Mouse (Mus musculus): ENCODE measurements around the gene Dnttip1.
"Not testable (repeated sequence)": the region's sequence is repeated elsewhere in the genome, so short reads cannot be mapped to it uniquely, and the experiment has no call there.

Dnttip1 gene

DNA sequence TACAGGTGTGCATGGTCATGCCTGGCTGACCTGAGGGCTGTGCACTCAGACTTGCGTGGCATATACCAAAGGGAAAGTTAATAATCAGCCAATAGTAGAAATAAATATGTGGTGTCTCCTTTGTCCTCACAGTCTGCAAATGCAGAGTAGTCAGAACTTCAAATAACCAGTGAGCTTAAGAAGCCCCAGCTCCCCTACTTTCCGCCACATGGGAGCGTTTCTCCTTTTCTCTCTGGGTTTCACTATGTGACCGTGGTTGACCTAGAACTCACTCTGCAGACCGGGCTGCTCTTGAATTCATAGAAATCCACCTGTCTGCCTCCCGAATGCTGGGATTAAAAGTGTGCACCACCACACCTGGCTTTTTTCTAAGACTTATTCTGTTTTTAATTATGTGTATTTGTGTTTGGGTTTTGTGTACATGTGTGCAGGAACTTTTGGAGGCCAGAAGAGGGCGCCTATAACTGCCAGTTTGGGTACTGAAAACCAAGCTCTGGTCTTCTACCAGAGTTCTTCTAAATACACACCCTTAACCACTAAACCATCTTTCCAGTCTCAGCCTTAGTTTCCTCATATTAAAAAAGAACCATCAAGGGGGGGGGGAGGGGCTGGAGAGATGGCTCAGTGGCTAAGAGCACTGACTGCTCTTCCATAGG lies 38.3 kb downstream of the Dnttip1 start:
- no peak for DNase-seq

DNA sequence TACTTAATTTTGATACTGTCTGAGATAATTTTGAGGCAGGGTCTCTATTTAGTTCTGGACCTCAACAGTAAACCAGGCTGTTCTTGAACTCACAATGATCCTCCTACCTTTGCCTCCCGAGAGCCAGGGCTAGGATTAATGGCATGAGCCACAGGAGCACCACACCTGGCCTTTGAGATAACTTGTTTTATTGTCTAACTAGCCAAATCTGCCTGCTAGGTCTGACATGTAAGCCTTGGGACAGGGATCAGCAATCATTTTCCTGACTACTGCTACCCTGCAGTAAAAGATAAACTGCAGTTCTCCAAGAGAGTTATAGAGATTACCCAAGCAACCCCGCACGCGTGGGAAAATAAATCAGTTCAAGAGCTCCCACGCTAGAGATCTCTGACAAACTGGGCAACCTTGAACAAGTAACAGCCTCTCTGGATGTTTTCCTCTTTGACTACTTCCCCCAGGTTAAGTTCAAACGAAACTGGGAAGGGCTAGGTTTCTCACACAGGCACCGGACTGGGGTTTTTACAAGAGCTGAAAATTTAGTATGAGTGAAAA lies 39.2 kb downstream of the Dnttip1 start:
- DNase-seq = no peak

DNA sequence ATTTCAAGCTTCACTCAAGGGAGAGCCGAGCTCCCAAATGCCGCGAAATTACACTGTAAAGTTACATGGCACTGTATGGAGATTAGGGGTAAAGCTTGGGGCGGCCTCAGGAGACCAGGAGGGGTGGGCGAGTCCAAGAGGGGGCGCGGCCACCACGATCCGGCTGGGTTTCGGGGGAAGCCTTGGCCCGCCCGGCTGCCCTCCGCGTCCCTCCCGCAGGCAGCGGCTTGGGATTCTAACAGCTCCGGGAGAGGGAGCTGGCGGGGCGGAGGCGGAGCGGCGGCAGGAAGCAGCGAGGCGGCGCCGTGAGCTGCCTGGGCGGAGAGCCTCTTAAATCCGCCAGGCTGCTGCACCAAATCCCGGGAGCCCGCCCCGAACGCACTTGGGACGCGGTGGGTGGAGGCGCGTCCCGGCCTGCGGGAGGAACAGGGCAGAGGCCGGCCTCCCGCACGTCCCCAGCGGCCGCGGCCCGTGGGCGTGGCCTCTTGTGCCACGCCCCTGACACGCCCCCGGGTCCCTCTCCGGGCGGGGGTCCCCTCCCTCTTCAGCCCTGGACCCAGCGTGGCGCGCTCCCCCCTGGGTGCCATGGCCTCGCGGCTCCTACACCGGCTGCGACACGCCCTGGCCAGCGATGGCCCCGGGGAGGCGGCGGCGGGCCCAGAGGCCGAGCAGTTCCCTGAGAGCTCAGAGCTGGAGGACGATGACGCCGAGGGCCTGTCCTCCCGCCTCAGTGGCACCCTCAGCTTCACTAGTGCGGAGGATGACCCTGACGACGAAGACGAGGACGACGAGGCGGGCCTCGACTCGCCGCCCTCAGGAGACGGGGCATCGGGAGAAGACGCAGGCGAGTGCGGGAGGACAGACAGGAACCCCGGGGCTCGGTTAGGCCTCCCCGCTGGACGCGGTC lies 40.0 kb downstream of the Dnttip1 start, which contains the start of gene Snx21:
Gene Snx21 (plus strand): TSS at position 343 of the 907 bp plus-strand sequence.
- peak; percentile 94 for DNase-seq

DNA sequence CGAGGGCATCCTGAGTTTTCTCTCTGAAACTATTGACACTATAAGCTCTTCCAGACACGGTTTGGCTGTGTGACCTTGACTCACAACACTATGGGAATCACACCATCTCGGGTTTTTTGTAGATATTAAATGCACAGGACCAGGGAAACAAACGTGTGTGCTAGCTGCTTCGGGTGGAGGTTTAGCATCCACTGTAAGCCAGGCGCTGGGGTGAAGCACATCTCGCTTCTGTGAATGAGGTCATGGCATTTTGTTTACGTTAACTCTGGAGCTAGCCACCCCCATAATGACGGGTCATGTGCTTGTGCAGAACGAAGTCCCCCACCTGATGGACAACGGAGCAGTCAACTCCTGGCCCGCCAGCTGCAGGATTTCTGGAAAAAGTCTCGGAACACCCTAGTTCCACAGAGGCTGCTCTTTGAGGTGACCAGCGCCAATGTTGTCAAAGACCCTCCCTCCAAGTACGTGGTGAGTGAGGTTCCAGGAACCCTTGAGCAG lies 40.7 kb downstream of the Dnttip1 start:
- peak; percentile 29 for DNase-seq

DNA sequence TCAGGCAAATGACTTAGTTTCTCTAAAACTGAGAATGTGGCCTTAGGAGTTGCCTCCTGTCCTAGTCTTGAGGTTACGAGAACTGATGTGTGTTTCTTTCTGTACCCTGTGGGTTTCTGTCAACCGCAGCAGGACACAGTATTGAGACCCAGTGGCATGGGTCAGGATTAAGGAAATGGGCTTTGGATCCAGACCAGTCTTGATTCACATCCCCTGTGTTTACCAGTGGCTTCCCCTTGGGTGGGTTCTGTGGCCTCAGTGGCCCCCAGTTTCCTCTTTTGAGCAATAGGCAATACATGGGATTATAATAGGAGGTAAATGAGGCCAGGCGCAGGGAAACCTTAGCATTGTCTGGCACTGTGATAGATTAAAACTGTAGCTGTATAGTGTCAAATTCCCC lies 41.2 kb downstream of the Dnttip1 start:
- no peak for DNase-seq

DNA sequence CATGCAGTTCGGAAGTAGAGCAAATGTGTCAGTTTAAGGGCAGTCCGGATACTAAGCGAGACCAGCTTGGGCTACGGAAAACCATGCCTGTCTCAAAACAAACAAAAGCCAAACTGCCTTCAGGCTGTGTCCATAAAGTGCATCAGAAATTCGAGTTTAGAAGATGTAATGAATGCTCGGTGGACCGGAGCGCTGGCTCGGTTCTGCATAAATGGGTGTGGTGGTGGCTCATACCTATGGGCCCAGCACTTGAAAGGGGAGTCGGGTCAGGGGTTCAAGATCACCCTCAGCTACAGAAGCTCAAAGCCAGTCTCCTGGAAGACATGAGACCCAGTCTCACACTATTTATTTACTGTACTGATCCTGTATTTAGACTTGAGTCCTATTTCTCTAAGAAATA lies 42.0 kb downstream of the Dnttip1 start:
- no peak for DNase-seq

DNA sequence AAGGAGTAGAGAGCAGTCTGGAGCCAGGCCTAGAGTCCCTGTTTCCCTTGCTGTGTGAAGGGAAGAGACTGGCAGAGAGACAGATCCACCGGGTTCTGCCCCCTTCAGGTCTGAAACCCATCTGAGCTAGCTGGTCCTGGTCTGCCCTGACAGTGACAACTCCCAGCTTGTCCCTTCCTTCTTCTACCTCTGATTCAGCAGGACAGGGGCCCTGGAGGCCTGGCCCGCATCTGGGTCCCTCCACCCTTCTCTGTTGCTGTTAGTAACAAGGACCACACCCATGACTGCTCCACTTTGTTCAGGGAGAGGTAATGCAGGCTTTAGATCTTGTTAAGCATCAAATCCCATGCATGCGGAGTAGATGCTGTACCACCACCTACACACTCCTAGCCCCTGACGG lies 42.6 kb downstream of the Dnttip1 start:
- DNase-seq = no peak

DNA sequence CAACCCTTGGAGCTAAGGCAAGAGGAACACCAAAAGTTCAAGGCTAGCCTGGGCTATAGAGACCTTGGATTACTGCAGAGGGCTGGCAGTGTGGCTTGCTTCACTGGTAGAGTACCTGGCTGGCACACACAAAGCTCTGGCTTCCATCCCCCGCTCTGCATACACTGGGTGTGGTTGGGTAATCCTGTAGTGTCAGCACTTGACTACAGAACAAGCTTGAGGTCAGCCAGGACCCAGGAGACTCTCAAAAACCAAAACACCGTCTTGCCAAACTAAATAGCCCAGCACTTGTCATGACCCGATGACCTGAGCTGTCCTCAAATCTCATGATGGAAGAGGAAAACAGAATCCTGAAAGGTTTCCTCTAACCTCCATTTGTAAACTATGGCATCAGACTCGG lies 44.7 kb downstream of the Dnttip1 start:
- DNase-seq = no peak

DNA sequence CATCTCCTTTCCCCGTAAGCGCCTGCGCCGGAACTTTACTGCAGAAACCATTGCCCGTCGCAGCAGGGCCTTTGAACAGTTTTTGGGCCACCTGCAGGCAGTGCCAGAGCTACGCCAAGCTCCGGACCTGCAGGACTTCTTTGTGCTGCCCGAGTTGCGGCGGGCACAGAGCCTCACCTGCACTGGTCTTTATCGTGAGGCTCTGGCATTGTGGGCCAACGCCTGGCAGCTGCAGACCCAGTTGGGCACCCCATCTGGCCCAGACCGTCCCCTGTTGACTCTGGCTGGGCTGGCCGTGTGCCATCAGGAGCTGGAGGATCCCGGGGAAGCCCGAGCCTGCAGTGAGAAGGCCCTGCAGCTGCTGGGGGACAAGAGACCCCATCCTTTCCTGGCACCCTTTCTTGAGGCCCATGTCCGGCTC lies 46.1 kb downstream of the Dnttip1 start:
- DNase-seq = peak; percentile 28

DNA sequence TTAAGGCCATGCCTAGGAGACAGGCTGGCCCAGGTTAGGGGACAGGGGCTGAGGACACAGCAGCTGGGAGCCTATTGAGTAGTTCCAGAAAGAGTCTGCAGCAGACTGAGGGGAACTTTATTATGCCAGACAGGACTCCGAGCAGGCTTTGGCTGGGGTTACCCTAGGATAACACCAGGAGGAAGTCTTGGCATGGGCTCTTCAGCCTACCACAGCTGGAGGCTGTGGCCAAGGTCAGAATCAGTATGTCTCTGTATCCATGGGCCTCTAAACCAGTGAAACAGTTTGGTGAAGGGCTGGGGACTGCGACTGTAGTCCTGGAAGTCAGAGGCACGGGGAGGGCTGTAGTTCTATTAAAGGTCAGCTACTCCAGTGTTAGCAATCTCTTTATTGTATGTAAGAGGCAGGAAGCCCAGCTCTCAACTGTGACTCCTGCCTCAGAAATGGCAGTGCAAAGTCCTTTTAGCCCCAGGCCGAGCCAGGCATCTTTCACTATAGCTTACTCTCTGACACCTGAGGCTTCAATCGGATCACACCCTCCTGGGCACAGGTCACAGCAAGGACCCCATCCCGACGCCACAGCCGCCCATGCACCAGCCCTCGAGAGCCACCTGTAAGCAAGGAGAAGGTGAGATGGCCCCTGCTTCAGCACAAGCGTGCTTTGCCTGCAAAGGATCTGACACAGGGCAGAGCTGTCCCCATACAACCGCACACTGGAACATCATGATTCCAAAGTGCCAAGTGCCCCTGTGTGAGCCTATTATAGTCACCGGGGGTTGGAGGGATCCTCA lies 46.8 kb downstream of the Dnttip1 start:
- DNase-seq = no peak

DNA sequence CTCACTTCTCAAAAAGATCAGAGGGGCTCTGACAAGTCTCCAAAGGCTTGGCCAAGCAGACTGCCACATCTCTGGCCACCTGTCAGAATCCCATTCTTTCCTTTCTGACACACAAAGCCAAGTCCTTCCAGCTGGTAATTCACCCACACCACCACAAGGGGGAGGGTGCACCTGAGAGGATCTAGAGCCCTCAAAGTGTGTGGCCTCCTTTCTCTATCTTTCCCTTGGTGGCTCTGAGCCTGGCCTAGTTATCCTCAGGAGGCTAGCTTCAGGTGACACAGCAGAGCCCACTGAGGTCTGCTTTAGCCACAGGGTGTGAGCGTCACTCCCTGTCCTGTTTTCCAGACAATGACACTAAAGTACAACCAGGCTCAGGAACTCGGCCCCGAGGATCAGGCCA lies 47.5 kb downstream of the Dnttip1 start:
- peak; percentile 79 for DNase-seq

DNA sequence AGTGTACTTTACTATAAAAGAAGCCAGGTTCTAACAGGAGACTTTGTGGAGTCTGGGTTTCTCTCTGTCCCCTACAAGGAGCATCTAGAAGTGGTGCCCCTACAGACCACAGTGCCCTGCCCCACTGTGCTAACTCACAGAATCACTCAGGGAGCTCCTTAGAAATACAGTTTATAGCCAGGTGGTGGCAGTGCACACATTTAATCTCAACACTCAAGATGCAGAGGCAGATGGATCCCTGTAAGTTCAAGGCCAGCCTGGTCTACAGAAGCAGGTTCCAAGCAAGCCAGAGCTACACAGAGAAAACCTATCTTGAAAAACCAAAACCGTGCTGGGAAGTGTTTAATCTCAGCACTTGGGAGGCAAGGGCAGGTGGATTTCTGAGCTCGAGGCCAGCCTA lies 48.0 kb downstream of the Dnttip1 start:
- no peak for DNase-seq

DNA sequence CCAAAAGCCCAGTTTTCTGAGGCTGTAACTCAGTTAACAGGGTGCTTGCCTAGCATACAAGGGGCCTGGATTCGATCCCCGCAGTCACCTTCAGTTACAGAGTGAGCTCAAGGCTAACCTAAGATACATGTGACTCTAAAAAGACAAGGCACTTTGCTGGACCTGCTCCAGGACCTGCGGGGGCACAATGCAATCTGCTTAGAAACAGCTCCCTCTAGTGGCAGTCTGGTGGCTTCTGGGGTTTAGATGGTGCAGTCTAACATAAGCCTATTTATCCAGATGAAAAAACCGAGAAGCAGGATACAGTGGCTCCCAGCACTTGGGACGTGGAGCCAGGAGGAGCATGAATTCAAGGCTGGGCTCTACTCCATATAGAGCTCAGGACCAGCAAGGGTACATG lies 48.5 kb downstream of the Dnttip1 start:
- peak; percentile 92 for DNase-seq

DNA sequence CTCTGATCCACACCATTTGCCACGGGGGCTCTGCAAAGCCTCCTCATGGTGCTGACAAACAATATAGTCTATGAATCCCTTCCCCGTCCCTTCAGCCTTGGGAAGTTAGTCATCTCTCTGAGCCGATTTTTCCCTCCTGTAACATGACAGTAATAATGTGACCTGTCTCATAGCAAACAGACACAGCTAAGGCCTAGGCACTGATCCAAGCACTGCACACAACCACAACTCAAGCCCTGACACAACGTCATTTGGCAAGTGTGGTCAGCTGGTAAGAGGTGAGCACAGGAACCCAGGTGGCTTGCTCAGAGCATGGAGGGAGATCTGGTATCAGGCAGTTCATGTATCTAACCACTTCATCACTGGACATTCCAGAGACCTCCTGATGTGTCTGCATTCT lies 50.1 kb downstream of the Dnttip1 start:
- no peak for DNase-seq

DNA sequence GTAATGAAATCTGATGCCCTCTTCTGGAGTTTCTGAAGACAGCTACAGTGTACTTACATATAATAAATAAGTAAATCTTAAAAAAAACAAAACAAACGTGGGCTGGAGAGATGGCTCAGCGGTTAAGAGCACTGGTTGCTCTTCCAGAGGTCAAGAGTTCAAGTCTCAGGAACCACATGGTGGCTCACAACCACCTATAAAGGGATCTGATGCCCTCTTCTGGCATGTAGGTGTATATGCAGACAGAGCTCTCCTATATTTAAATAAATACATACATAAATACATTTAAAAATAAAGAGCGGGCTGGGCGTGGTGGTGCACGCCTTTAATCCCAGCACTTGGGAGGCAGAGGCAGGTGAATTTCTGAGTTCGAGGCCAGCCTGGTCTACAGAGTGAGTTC lies 52.8 kb downstream of the Dnttip1 start:
- not testable (repeated sequence) for DNase-seq

DNA sequence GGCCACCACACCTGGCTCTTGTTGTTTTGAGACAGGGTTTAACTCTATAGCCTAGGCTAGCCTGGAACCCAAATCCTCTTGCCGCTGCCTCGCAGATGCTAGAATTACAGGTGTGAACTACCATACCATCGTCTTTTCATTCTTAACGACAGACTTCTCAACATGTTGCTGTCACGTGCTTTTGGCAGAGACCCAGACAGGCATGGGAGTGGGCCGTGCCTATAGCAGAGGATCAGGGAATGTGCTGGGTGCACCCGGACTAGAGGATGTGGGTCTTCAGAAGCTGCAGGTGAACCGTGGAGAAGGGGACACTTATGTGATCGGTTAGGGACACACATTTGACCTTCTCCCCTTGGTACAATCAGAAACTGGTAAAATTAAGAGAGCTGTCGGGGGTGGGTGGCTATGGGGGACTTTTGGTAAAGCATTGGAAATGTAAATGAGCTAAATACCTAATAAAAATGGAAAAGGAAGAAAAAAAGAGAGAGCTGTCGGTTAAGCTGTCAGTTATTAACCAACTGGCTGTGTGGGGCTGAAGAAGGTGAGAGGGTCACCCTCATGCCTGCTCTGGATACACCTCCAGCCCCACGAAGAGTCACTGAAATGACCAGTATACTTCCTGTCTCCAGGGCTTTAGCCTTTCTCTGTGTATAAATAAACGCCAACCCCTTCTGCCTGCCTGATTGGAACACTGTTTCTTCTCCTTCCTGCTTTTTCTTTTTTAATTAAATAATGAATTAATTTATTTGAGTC lies 54.6 kb downstream of the Dnttip1 start:
- DNase-seq = peak; percentile 56

DNA sequence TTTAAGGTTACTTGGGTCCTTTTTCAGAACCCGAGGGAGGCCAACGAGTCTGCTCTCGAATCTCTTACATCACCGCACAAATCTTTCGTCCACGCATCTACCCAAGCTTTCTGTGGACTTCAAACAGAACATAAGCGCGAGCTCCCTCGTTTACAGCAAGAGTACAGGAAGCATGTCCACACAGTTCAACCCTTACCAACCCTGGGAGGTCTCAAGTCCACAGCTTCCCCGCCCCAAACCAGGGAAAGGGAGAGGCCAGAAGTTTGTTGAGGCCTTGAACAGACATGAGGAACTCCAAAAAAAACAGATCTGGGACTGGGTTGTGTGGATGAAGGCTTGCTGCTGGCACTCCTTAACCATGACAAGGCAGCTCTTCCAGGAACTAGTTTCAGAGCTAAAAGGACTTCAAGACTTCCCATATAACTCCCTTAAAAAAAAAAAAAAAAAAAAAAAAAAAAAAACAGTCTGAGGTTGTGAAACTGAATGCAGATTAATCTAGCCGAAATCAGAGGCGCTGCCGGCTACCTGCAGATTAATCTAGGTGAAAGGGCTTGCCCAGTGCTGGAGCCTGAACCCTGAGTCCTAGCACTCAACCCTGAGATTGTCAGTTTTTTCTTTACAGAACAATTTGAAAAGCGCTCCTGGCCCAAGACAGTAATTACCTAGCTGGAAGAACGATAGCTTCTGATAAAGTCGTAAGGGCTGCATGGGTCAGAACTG lies 57.6 kb downstream of the Dnttip1 start:
- DNase-seq = no peak

DNA sequence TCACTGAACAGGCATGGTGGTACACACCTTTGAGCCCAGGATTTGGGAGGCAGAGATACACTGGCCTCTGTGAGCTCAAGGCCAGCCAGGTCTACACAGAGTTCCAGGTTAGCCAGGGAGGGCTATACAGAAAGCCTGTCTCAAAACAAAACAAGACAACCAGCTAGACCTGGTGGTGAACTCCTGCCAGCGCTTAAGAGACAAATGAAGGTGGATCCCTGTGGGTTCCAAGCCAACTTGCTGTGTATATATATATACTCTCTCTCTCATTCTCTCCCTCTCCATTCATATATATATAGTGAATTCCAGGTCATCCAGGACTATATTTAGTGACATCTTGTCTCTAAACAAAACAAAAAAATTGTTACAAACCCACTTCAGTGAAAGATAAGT lies 58.1 kb downstream of the Dnttip1 start:
- no peak for DNase-seq

DNA sequence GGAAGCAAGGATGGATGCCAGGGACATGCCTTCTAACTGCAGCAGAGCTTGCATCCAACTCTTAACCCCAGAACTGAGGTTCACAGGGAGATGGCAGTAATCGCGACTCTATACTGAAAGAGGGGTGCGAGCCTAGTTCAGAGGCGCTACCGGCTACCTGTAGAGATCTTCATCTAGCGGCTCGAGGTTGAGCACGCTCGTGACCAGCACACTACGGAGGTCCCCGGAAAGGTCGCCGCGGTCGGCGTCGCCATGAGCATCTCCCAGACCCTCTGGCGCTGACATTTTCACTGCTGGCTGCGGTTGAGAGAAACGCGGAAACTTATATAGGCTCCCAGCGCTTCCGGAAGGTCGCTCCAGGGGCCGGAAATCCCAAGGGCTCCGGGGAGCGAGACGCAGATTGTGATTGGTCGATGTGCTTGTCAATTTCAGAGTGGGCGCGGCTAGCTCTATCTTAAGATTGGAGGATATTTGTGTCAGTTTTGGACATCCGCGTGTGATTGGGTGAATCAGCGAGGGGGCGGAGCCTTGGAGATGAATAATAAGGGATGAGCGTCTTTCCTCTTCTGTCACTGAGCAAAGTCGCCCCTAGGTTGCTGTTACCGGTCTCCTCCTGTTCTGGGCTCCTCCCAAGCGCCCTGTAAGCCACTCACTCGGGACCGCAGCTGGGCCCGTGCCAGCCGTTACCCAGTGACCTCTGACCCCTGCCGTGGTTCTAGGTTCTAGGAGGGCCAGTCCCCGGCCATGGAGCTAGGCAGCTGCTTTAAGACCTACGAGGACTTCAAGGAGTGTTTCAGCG lies 58.9 kb downstream of the Dnttip1 start, which contains the start of the genes Acot8 and Zswim3:
Gene Acot8 (minus strand): TSS at position 350 of the 799 bp plus-strand sequence.
Gene Zswim3 (plus strand): TSS at position 566 of the 799 bp plus-strand sequence.
- peak; percentile 98 for DNase-seq

DNA sequence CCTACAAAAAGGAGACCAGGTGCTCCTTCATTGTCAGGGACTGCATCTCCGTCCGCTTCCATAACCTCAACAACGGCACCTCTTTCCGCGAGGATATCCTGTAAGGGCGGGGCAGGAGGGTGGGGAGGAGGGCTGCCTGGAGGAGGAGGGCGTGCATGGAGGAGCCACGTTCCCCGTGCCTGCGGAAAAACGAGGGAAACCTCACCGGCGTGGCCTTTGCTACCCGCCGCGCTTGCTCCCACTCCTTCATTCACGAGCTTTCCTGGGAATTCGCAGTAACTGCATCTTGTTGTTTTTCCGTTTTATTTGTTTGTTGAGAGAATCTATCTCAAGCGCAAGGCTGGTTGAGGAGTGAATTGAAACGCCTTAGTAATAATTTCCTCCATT lies 59.5 kb downstream of the Dnttip1 start:
- DNase-seq = no peak
